Mouse (Mus musculus) midbrain, embryonic 11.5 days (tissue): ENCODE data around the gene Serf2. TPM values are rescaled to one million over a fixed set of nuclear protein-coding genes. Genes with fewer than 3 reads are reported as not detected.
"Not testable (repeated sequence)": the region's sequence is repeated elsewhere in the genome, so short reads cannot be mapped to it uniquely, and the experiment has no call there.

Experiments
- ATAC-seq: fragments of 200-750 bp; cut with Nextera tagmentation; 2 replicates; pipeline ENCODE4 v1.8.0; 2017; ENCODE audit warnings: moderate TSS enrichment, moderate library complexity; ENCODE audit not compliant: low FRiP score
- DNase-seq: peaks from one replicate; pipeline ENCODE4 v3.0.0; 2015; ENCODE audit warnings: low spot score; ENCODE audit errors: missing footprints
- H3K27ac ChIP-seq: fragments of 300-500 bp; sonication (generic); 2 replicates; pipeline ENCODE4 v1.5.1; 2014; ENCODE audit warnings: low read depth, low read length
- H3K27me3 ChIP-seq: fragments of 300-500 bp; sonication (generic); 2 replicates; pipeline ENCODE4 v1.6.1; 2014; ENCODE audit warnings: mild to moderate bottlenecking, low read length, moderate library complexity, mixed read lengths; ENCODE audit not compliant: control insufficient read depth, insufficient read depth
- H3K36me3 ChIP-seq: fragments of 300-500 bp; sonication (generic); 2 replicates; pipeline ENCODE4 v1.6.1; 2014; ENCODE audit warnings: mild to moderate bottlenecking, low read length, moderate library complexity, mixed read lengths; ENCODE audit not compliant: control insufficient read depth, insufficient read depth
- H3K4me1 ChIP-seq: fragments of 300-500 bp; sonication (generic); 2 replicates; pipeline ENCODE4 v1.6.1; 2014; ENCODE audit warnings: low read length; ENCODE audit not compliant: control insufficient read depth, insufficient read depth
- H3K4me2 ChIP-seq: fragments of 300-500 bp; sonication (generic); 2 replicates; pipeline ENCODE4 v1.6.1; 2014; ENCODE audit warnings: mild to moderate bottlenecking, moderate library complexity
- H3K4me3 ChIP-seq: fragments of 300-500 bp; sonication (generic); 2 replicates; pipeline ENCODE4 v1.5.1; 2014; ENCODE audit warnings: low read depth, low read length
- H3K9ac ChIP-seq: fragments of 300-500 bp; sonication (generic); 2 replicates; pipeline ENCODE4 v1.6.1; 2014; ENCODE audit warnings: low read length
- H3K9me3 ChIP-seq: fragments of 300-500 bp; sonication (generic); 2 replicates; pipeline ENCODE4 v1.6.1; 2016; ENCODE audit warnings: low read length; ENCODE audit not compliant: control insufficient read depth
- WGBS: fragments of 180-500 bp; shearing (Covaris S2); extraction: QIAGEN DNeasy Blood & Tissue Kit; methylation state at CpG from one replicate; pipeline ENCODE4 v1.1.7; 2014; 5-methylcytosine and 5-hydroxymethylcytosine counted together
- polyA plus RNA-seq: library from polyadenylated mRNA; unstranded; fragments of >200 nt; fragmentation: Nextera tagmentation; extraction: Ambion mirVana; gene quantifications from 2 replicates; pipeline ENCODE4 v1.2.1, GENCODE M21; 2014

The Serf2 gene
- polyA plus RNA-seq, 1 experiment from 2014 or later: 471 TPM

GRCm38 (mm10) chr2:121452990-121453389, 4.0 kb downstream of the Serf2 start, which contains the start of gene Hypk:
Gene Hypk, plus strand, starts transcription at chr2:121453290.
- Histone ChIP-seq H3K27me3 (no peaks in the 10 kb centered on the region), H3K9me3 (no peaks in the 10 kb centered on the region), H3K36me3 (0 out of 2 replicates have a peak, but pooled peaks cover 5% of the 10 kb centered on the region), H3K4me2 (no peak within 1 kb of the TSS), H3K9ac (no peak within 1 kb of the TSS), H3K4me1 (peaks cover 21% of the 10 kb centered on the region), H3K4me3 (no peak within 1 kb of the TSS), H3K27ac (no peak within 1 kb of the TSS)
- 90% methylated on average over 4 of the region's 4 CpGs for WGBS
- DNase-seq: no peak
- ATAC-seq: no peak

- Histone ChIP-seq H3K27ac (no peak overlapping the region), H3K9me3 (no peaks in the 10 kb centered on the region), H3K4me2 (no peak overlapping the region), H3K4me3 (no peak overlapping the region), H3K9ac (no peak overlapping the region), H3K4me1 (peaks cover 20% of the 10 kb centered on the region), H3K36me3 (0 out of 2 replicates have a peak, but pooled peaks cover 5% of the 10 kb centered on the region), H3K27me3 (no peaks in the 10 kb centered on the region)
- ATAC-seq (no peak), DNase-seq (no peak)
- 90% methylated on average over 6 of the region's 6 CpGs for WGBS
Observed at GRCm38 (mm10) chr2:121453917-121454316, 4.9 kb downstream of the Serf2 start.

- WGBS: 77% methylated on average over 5 of the region's 5 CpGs
- ATAC-seq (no peak), DNase-seq (no peak)
- Histone ChIP-seq H3K27ac (no peak overlapping the region), H3K36me3 (0 out of 2 replicates have a peak, but pooled peaks cover 5% of the 10 kb centered on the region), H3K4me2 (no peak overlapping the region), H3K9ac (no peak overlapping the region), H3K9me3 (no peaks in the 10 kb centered on the region), H3K27me3 (no peaks in the 10 kb centered on the region), H3K4me3 (no peak overlapping the region), H3K4me1 (peaks cover 15% of the 10 kb centered on the region)
Observed at GRCm38 (mm10) chr2:121455534-121455933, 6.5 kb downstream of the Serf2 start.

GRCm38 (mm10) chr2:121456692-121457642, 8.0 kb downstream of the Serf2 start, which contains the start of gene Serinc4:
Gene Serinc4, minus strand, starts transcription at chr2:121456781.
- 0 out of 2 replicates have a peak, but pooled peaks cover 2% of the 10 kb centered on the region for H3K36me3 ChIP-seq
- DNase-seq (peak; percentile 98), ATAC-seq (peak; percentile 91)
- peak within 1 kb of the TSS; percentile 79 for H3K4me3 ChIP-seq
- peak within 1 kb of the TSS; percentile 86 for H3K9ac ChIP-seq
- peaks cover 12% of the 10 kb centered on the region; the same call in 1 of the 2 replicates for H3K4me1 ChIP-seq
- no peaks in the 10 kb centered on the region for H3K27me3 ChIP-seq
- H3K4me2 ChIP-seq: peak within 1 kb of the TSS; percentile 65
- 3% methylated on average over 41 of the region's 41 CpGs for WGBS
- no peaks in the 10 kb centered on the region for H3K9me3 ChIP-seq
- H3K27ac ChIP-seq: peak within 1 kb of the TSS; percentile 44; the same call in 1 of the 2 replicates

GRCm38 (mm10) chr2:121460071-121460470, 11.1 kb downstream of the Serf2 start:
- ATAC-seq (no peak), DNase-seq (no peak)
- Histone ChIP-seq H3K9me3 (no peaks in the 10 kb centered on the region), H3K27me3 (no peaks in the 10 kb centered on the region), H3K4me3 (no peak overlapping the region), H3K4me1 (peaks cover 12% of the 10 kb centered on the region; the same call in 1 of the 2 replicates), H3K36me3 (no peaks in the 10 kb centered on the region), H3K27ac (no peak overlapping the region), H3K9ac (no peak overlapping the region), H3K4me2 (no peak overlapping the region)
- WGBS: 69% methylated on average over 2 of the region's 2 CpGs

- H3K27ac ChIP-seq, ATAC-seq, H3K4me1 ChIP-seq, H3K9me3 ChIP-seq, DNase-seq, H3K36me3 ChIP-seq, H3K27me3 ChIP-seq, H3K4me2 ChIP-seq, H3K4me3 ChIP-seq, H3K9ac ChIP-seq: not testable (repeated sequence)
- 67% methylated on average over 1 of the region's 6 CpGs for WGBS
Observed at GRCm38 (mm10) chr2:121468982-121469381, 20.0 kb downstream of the Serf2 start.

- not testable (repeated sequence) for H3K27me3 ChIP-seq, DNase-seq, H3K4me1 ChIP-seq, ATAC-seq, H3K4me3 ChIP-seq, H3K27ac ChIP-seq, H3K9ac ChIP-seq, H3K9me3 ChIP-seq, H3K4me2 ChIP-seq, H3K36me3 ChIP-seq
- WGBS: 100% methylated on average over 3 of the region's 3 CpGs
Observed at GRCm38 (mm10) chr2:121472783-121473182, 23.8 kb downstream of the Serf2 start.

- peak; percentile 93 for ATAC-seq
- 6% methylated on average over 38 of the region's 41 CpGs for WGBS
Observed at GRCm38 (mm10) chr2:121473301-121474179, 24.5 kb downstream of the Serf2 start, which contains the start of gene Mfap1b. Gene Mfap1b, minus strand, starts transcription at chr2:121474067.

More at GRCm38 (mm10) chr2:121473301-121474179, 24.5 kb downstream of the Serf2 start, which contains the start of gene Mfap1b:
- not testable (repeated sequence) for H3K27me3 ChIP-seq, H3K36me3 ChIP-seq, H3K4me1 ChIP-seq, H3K27ac ChIP-seq, H3K9me3 ChIP-seq
- peak within 1 kb of the TSS; percentile 57 for H3K4me3 ChIP-seq
- H3K4me2 ChIP-seq: peak within 1 kb of the TSS; percentile 64
- H3K9ac ChIP-seq: peak within 1 kb of the TSS; percentile 56
- DNase-seq: peak; percentile 97
